In the genomic region with DNA sequence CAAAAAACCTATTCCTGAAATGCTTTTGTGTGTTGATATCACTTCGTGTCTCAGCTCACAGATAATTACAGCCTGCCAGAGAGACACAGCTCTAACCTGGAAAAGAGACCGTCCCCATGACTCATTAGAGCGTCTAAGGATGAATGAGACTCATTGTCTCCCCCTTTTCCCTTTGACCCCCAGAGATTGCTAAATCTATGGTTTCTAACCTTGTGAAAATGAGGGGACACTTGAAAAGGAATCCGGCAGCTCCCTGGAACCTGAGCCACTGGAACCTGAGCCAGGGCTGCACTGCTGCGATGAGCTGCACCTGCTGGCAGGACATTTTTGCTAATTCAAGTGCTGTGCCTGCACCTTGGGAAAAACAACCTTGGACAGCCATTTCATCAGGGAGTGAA, we compare ENCODE assay signal across 9 mouse cellular contexts.
DNase-seq lines count a peak whose midpoint lies in the region; ATAC-seq lines count a peak whose summit lies in the region.
"Had no signal": no experiment of that assay in that cellular context is flagged by ENCODE, and none has a peak within 500 bp of the region (broad histone marks: within the 10 kb centered on the region; RNA-seq: fewer than 3 reads in every experiment).

No protein-coding gene starts in this region.

- no peak for ATAC-seq in heart, embryonic 16.5 days (replicated peaks; ENCODE audit: extremely low read depth, insufficient read depth, low FRiP score)
- no peak for ATAC-seq in hindbrain, embryonic 13.5 days (ENCODE audit: low FRiP score)
- ATAC-seq in neural tube, embryonic 13.5 days (ENCODE audit: low read depth) = no peak

- H3K4me3 ChIP-seq in heart, embryonic 16.5 days (ENCODE audit: low read length) = no peak overlapping the region
- H3K4me3 ChIP-seq in hindbrain, embryonic 13.5 days = no peak overlapping the region
- H3K4me3 ChIP-seq in neural tube, embryonic 13.5 days = no peak overlapping the region

- H3K4me2 ChIP-seq in heart, embryonic 16.5 days (ENCODE audit: low read depth, low read length) = peak overlapping the region; percentile 11; the same call in 1 of the 2 replicates
- 0 out of 2 replicates have a peak overlapping the region, but pooled peaks have one; percentile 4 for H3K4me2 ChIP-seq in hindbrain, embryonic 13.5 days
- no peak overlapping the region for H3K4me2 ChIP-seq in neural tube, embryonic 13.5 days

- H3K27ac ChIP-seq in heart, embryonic 16.5 days (ENCODE audit: low read length) = peak overlapping the region; percentile 57
- peak overlapping the region; percentile 88 for H3K27ac ChIP-seq in hindbrain, embryonic 13.5 days
- peak overlapping the region; percentile 84 for H3K27ac ChIP-seq in neural tube, embryonic 13.5 days (replicated peaks)

- no peak for DNase-seq in heart, adult 8-10 months (ENCODE audit: low spot score)
- peak; percentile 26 for DNase-seq in embryo, embryonic 9.5 days (ENCODE audit: extremely low spot score)
- DNase-seq in spleen, postnatal 36 days (ENCODE audit: low spot score in 2 of 2) = no peak
- DNase-seq in adrenal gland, adult (ENCODE audit: inconsistent age in 2 of 2, low spot score in 1 of 2) = no peak
- DNase-seq in retina, embryonic 14.5 days (ENCODE audit: low spot score) = no peak
- DNase-seq: cerebellum, adult 9-11 months had no signal

- no peak overlapping the region for H3K9ac ChIP-seq in heart, embryonic 16.5 days (ENCODE audit: low read length)
- peak overlapping the region; percentile 55; the same call in 1 of the 2 replicates for H3K9ac ChIP-seq in hindbrain, embryonic 13.5 days
- H3K9ac ChIP-seq in neural tube, embryonic 13.5 days = peak overlapping the region; percentile 22; the same call in 1 of the 2 replicates

- no peaks in the 10 kb centered on the region for H3K9me3 ChIP-seq in heart, embryonic 16.5 days (replicated peaks; ENCODE audit: control insufficient read depth, low read length)
- H3K9me3 ChIP-seq in hindbrain, embryonic 13.5 days = no peaks in the 10 kb centered on the region
- H3K9me3 ChIP-seq in neural tube, embryonic 13.5 days = no peaks in the 10 kb centered on the region

- peaks cover 48% of the 10 kb centered on the region for H3K4me1 ChIP-seq in heart, embryonic 16.5 days (ENCODE audit: control insufficient read depth, insufficient read depth, low read length)
- H3K4me1 ChIP-seq in hindbrain, embryonic 13.5 days (replicated peaks) = peaks cover 59% of the 10 kb centered on the region
- H3K4me1 ChIP-seq in neural tube, embryonic 13.5 days (replicated peaks) = peaks cover 64% of the 10 kb centered on the region

- WGBS in heart, embryonic 16.5 days = 48% methylated on average over 5 of the region's 5 CpGs
- 24% methylated on average over 5 of the region's 5 CpGs for WGBS in hindbrain, embryonic 13.5 days
- 14% methylated on average over 5 of the region's 5 CpGs for WGBS in neural tube, embryonic 13.5 days

- H3K27me3 ChIP-seq in heart, embryonic 16.5 days (ENCODE audit: control insufficient read depth, insufficient read depth, low read length) = no peaks in the 10 kb centered on the region
- no peaks in the 10 kb centered on the region for H3K27me3 ChIP-seq in hindbrain, embryonic 13.5 days
- no peaks in the 10 kb centered on the region for H3K27me3 ChIP-seq in neural tube, embryonic 13.5 days

- no peaks in the 10 kb centered on the region for H3K36me3 ChIP-seq in heart, embryonic 16.5 days (ENCODE audit: control insufficient read depth, insufficient read depth)
- H3K36me3 ChIP-seq in hindbrain, embryonic 13.5 days = no peaks in the 10 kb centered on the region
- H3K36me3 ChIP-seq in neural tube, embryonic 13.5 days = no peaks in the 10 kb centered on the region
